Mouse (Mus musculus) skeletal muscle tissue, adult 2 months (tissue): ENCODE results near the gene Kcnip4.
A peak's percentile ranks its signal among the peaks of the same experiment; 100 is the strongest.

ENCODE experiments used
- DNase-seq: peaks from one replicate; pipeline ENCODE4 v3.0.0-alpha.2; 2012; ENCODE audit warnings: low read depth, low spot score

The Kcnip4 gene

GRCm38 (mm10) chr5:49352061-49352460 is 172.6 kb downstream of the Kcnip4 start:
- no peak for DNase-seq

- DNase-seq, result peak; percentile 0
Measured at GRCm38 (mm10) chr5:49350126-49350909, 174.4 kb downstream of the Kcnip4 start.

- DNase-seq, result no peak
Measured at GRCm38 (mm10) chr5:49349541-49349940, 175.2 kb downstream of the Kcnip4 start.

- no peak for DNase-seq
Measured at GRCm38 (mm10) chr5:49348511-49348910, 176.2 kb downstream of the Kcnip4 start.

GRCm38 (mm10) chr5:49344606-49345005 is 180.1 kb downstream of the Kcnip4 start:
- DNase-seq, result no peak

- DNase-seq, result no peak
Measured at GRCm38 (mm10) chr5:49337164-49337563, 187.5 kb downstream of the Kcnip4 start.

- DNase-seq, result no peak
Measured at GRCm38 (mm10) chr5:49333063-49333462, 191.6 kb downstream of the Kcnip4 start.

GRCm38 (mm10) chr5:49329023-49329422 is 195.7 kb downstream of the Kcnip4 start:
- no peak for DNase-seq

GRCm38 (mm10) chr5:49318661-49319060 is 206.0 kb downstream of the Kcnip4 start:
- no peak for DNase-seq

DNA sequence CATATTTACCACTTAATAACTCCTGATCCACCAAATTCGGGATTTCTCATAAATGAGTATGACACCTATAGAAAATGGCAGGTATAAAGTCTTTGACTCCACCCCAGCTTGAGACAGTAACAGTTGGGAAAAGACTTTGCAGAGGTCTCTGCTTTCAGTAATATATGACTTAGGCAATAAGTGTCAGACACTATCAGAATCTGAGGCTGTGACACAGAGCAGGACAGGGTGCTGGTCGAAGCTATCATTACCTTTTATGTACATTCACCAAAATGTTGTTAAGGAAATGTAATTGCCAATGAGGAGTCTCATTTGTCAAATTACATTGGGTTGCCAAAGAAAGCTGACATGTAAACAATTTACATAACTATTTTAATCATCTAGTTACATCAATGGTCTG is 206.8 kb downstream of the Kcnip4 start:
- no peak for DNase-seq

- DNase-seq, result no peak
Measured at GRCm38 (mm10) chr5:49306796-49307195, 217.9 kb downstream of the Kcnip4 start.

DNA sequence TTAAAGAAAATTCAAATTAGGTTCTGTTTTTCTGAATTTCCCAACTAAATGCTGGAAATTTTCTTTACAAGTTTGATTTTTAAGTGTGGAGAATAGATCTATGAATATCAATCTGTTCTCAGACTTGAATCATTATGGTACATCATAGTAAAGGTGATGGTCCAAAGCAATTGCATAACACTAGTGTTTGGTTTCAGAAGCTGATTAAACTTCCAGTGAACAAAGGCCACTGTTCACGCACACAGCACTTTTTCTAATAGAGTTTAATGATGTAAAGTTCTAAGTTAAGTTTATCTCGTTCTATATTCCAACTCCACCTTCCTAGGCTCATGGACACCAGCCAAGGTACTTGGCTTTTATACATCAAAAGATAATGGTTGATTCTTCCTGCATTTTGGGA is 219.4 kb downstream of the Kcnip4 start:
- DNase-seq, result no peak

GRCm38 (mm10) chr5:49298654-49299053 is 226.1 kb downstream of the Kcnip4 start:
- no peak for DNase-seq

DNA sequence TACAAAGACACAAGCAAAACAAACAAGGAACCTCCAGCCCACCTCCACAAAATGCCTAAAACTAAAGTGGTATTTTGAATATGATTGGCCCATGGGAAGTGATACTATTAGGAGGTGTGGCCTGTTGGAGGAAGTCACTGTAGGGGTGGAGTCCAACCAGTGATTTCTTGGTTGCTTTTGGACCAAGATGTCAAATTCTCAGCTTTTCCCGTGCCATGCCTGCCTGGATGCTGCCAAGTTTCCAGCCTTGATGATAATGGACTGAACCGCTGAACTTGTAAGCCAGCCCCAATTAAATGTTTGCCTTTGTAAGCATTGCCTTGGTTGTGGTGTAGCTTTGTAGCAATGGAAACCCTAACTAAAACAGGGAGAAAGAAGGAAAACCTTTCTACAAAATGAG is 232.3 kb downstream of the Kcnip4 start:
- DNase-seq, result no peak

GRCm38 (mm10) chr5:49291801-49292200 is 232.9 kb downstream of the Kcnip4 start:
- DNase-seq, result no peak

DNA sequence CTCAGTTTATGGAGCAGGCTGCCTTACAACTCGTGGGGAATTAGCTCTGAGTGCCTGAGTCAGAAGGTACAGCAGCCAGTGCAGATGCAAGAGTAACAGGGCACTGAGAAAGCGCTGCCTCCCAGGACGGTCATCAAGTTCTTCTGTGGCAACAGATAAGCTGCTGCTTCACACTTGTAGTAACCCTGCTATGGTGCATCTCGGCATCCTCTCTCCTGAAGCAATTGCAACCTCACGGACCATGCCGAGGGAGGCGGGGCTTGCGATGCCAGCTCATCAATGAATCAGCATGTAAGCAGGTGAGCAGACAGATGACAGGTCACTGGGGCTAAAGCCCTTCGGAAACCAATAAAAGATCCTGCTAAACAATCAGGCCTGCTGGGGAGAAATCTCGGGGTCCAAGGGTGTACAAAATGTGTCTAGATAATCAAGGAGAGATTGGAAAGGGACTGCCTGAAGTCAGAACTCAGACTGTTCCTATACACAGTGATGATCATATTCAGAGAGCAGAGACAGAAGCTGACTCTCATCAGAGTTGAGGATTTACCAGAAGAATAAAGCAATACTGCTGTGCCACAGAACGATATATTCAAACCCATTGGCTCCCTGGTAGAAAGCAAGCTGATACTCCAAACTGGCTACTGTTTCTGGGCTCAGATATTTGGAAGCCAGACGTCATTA is 239.1 kb downstream of the Kcnip4 start:
- no peak for DNase-seq

DNA sequence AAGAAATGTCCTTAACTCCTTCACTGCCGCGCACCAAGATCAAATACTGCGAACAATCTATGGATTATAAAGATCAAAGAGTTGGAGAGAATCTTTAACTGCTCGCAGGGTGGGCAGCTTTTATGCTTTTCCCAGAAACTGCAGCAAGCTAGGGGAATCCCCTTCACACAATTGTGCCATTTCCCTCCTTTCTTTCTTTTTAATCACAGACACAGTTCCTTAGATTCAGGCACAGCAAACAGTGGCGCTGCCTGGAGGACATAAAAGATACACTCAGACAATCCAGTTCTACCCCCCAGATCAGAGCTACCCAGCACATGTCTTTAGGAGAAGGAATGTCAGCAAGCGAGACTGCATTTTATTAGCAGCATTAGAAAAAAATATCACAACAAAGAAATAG is 239.9 kb downstream of the Kcnip4 start:
- DNase-seq, result no peak

- no peak for DNase-seq
Measured at GRCm38 (mm10) chr5:49283403-49283802, 241.3 kb downstream of the Kcnip4 start.

- no peak for DNase-seq
Measured at GRCm38 (mm10) chr5:49271864-49272263, 252.8 kb downstream of the Kcnip4 start.

GRCm38 (mm10) chr5:49268807-49269206 is 255.9 kb downstream of the Kcnip4 start:
- DNase-seq, result no peak

- DNase-seq, result no peak
Measured at GRCm38 (mm10) chr5:49259356-49259755, 265.4 kb downstream of the Kcnip4 start.

DNA sequence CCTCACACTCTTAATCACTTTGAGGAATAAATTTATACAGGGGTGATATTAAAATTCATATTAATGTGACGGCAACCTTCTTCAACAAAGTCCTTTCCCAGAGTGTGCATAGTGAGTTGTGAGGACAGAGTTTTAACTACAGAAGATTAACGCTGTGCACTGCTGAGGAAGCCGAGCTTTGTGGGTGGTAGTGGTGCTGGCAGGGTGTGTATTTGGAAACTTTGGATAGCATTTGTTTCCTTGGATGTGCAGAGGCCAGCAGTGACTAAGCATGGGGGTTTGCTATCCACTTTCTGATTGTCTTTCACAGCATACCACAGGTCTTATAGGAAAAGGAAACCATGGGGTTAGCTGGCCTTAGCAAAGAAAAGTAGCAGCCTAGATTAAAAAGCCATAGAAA is 267.9 kb downstream of the Kcnip4 start:
- no peak for DNase-seq

DNA sequence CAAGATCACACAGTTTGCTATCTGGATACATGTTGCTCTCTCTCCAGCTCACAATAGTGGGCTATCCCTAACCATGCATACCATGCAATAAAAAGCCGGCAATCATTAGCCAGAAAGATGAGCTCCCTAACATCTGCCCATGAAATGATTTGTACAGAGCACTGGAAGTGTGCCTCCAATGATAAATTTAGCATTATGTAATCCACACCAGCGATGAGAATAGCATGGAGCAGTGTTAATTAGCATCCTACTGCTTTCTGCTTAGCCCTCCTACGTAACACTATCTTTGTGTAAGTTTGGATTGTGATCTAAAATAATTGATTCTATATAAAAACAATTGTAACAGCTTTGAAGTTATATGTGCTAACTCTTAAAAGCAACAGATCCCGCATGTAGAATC is 268.7 kb downstream of the Kcnip4 start:
- no peak for DNase-seq
